Mouse (Mus musculus) CH12.LX (cell line): ENCODE results near the gene Pqlc3. TPM values are rescaled to one million over a fixed set of nuclear protein-coding genes. Genes with fewer than 3 reads are reported as not detected.

Experiments
- DNase-seq: peaks from one replicate; pipeline ENCODE4 v3.0.0-alpha.2; 2013; ENCODE audit errors: extremely low read depth
- H3K27ac ChIP-seq: 2 replicates; pipeline ENCODE4 v1.5.1; 2012; ENCODE audit warnings: low read depth, mild to moderate bottlenecking, control low read depth, moderate library complexity; ENCODE audit not compliant: insufficient read depth
- H3K27me3 ChIP-seq: replicated peaks from 2 replicates; pipeline ENCODE3; 2012; ENCODE audit warnings: inconsistent platforms
- H3K36me3 ChIP-seq, 2 experiments: replicated peaks in 1 of 2; 2 replicates each; pipeline versions ENCODE3 to v1.6.1; 2012; ENCODE audit warnings: inconsistent platforms in 1 of 2, low read length in 1 of 2, mild to moderate bottlenecking in 1 of 2, mixed read lengths in 1 of 2, moderate library complexity in 1 of 2; ENCODE audit not compliant: control insufficient read depth in 1 of 2, insufficient read depth in 1 of 2
- H3K4me1 ChIP-seq, 2 experiments: 2 replicates each; pipeline ENCODE4 v1.6.1; 2012; ENCODE audit warnings: inconsistent platforms in 1 of 2, moderate library complexity in 1 of 2; ENCODE audit not compliant: insufficient read depth in 2 of 2, control insufficient read depth in 1 of 2
- H3K4me2 ChIP-seq: 2 replicates; pipeline ENCODE4 v1.6.1; 2012; ENCODE audit warnings: low read depth, mild to moderate bottlenecking, control low read depth; ENCODE audit not compliant: poor library complexity, insufficient read depth, severe bottlenecking
- H3K4me3 ChIP-seq, 3 experiments: fragments of 150-350 bp in 1 of 3; sonication (generic) in 1 of 3; replicated peaks in 1 of 3; 2 replicates each; pipeline versions ENCODE3 to v1.5.1; 2011 to 2012; ENCODE audit warnings: low read depth in 2 of 3, low read length in 2 of 3, mild to moderate bottlenecking in 2 of 3, moderate library complexity in 2 of 3, control low read depth in 1 of 3, improper control_type of control experiment in 1 of 3, inconsistent platforms in 1 of 3, mixed read lengths in 1 of 3; ENCODE audit not compliant: poor library complexity in 1 of 3
- H3K79me2 ChIP-seq: replicated peaks from 2 replicates; pipeline ENCODE4 v1.6.1; 2012; ENCODE audit warnings: mild to moderate bottlenecking, moderate library complexity; ENCODE audit not compliant: control insufficient read depth, poor library complexity, insufficient read depth, severe bottlenecking; ENCODE audit errors: extremely low read depth
- H3K9ac ChIP-seq: 2 replicates; pipeline ENCODE4 v1.6.1; 2012; ENCODE audit warnings: low read depth, mild to moderate bottlenecking, control low read depth, moderate library complexity; ENCODE audit not compliant: insufficient read depth
- H3K9me3 ChIP-seq: replicated peaks from 2 replicates; pipeline ENCODE3; 2012; ENCODE audit warnings: low read length, inconsistent platforms, mixed read lengths
- BHLHE40 ChIP-seq: IDR thresholded peaks from 2 replicates; pipeline ENCODE4 v1.6.1; 2011; ENCODE audit warnings: mild to moderate bottlenecking, low read depth, low read length, improper control_type of control experiment
- CHD1 ChIP-seq: IDR thresholded peaks from 2 replicates; pipeline ENCODE4 v1.6.1; 2012; ENCODE audit warnings: low read depth, low read length, improper control_type of control experiment, inconsistent platforms
- CHD2 ChIP-seq: IDR thresholded peaks from 2 replicates; pipeline ENCODE4 v1.6.1; 2011; ENCODE audit warnings: low read length, improper control_type of control experiment
- CTCF ChIP-seq, 2 experiments: IDR thresholded peaks in 1 of 2; conservative IDR thresholded peaks in 1 of 2; 2 replicates each; pipeline ENCODE4 v1.5.1; 2011 to 2012; ENCODE audit warnings: low read depth in 2 of 2, low read length in 2 of 2, improper control_type of control experiment in 1 of 2, inconsistent platforms in 1 of 2, mild to moderate bottlenecking in 1 of 2, moderate library complexity in 1 of 2
- E2F4 ChIP-seq: IDR thresholded peaks from 2 replicates; pipeline ENCODE4 v1.6.1; 2011; ENCODE audit warnings: low read depth, low read length, improper control_type of control experiment; ENCODE audit not compliant: insufficient replicate concordance
- ELF1 ChIP-seq: IDR thresholded peaks from 2 replicates; pipeline ENCODE4 v1.6.1; 2014; ENCODE audit warnings: low read depth, mild to moderate bottlenecking, inconsistent platforms, low read length, improper control_type of control experiment
- EP300 ChIP-seq: IDR thresholded peaks from 2 replicates; pipeline ENCODE4 v1.6.1; 2011; ENCODE audit warnings: low read length, improper control_type of control experiment
- ETS1 ChIP-seq: conservative IDR thresholded peaks from 2 replicates; pipeline ENCODE4 v1.6.1; 2012; ENCODE audit warnings: low read depth, mild to moderate bottlenecking, inconsistent platforms, low read length, improper control_type of control experiment, moderate library complexity
- GABPA ChIP-seq: IDR thresholded peaks from 2 replicates; pipeline ENCODE4 v1.6.1; 2012; ENCODE audit warnings: low read depth, low read length, improper control_type of control experiment, inconsistent platforms; ENCODE audit not compliant: insufficient replicate concordance
- HCFC1 ChIP-seq: IDR thresholded peaks from 2 replicates; pipeline ENCODE4 v1.6.1; 2012; ENCODE audit warnings: low read depth, mild to moderate bottlenecking, inconsistent platforms, low read length, improper control_type of control experiment
- IRF4 ChIP-seq: IDR thresholded peaks from 2 replicates; pipeline ENCODE4 v1.6.1; 2014; ENCODE audit warnings: low read depth, mild to moderate bottlenecking, inconsistent platforms, low read length, improper control_type of control experiment
- JUN ChIP-seq: IDR thresholded peaks from 2 replicates; pipeline ENCODE4 v1.6.1; 2011; ENCODE audit warnings: low read depth, mild to moderate bottlenecking, low read length, improper control_type of control experiment, moderate library complexity; ENCODE audit not compliant: insufficient read depth
- JUND ChIP-seq: conservative IDR thresholded peaks from 2 replicates; pipeline ENCODE4 v1.6.1; 2011; ENCODE audit warnings: low read depth, low read length, improper control_type of control experiment
- KAT2A ChIP-seq: IDR thresholded peaks from 2 replicates; pipeline ENCODE4 v1.6.1; 2012; ENCODE audit warnings: low read length, improper control_type of control experiment, inconsistent platforms; ENCODE audit not compliant: insufficient replicate concordance
- MAFK ChIP-seq: IDR thresholded peaks from 2 replicates; pipeline ENCODE4 v1.6.1; 2011; ENCODE audit warnings: low read length, improper control_type of control experiment; ENCODE audit not compliant: insufficient replicate concordance
- MAX ChIP-seq: IDR thresholded peaks from 2 replicates; pipeline ENCODE4 v1.6.1; 2011; ENCODE audit warnings: low read length, improper control_type of control experiment
- MAZ ChIP-seq: IDR thresholded peaks from 2 replicates; pipeline ENCODE4 v1.6.1; 2012; ENCODE audit warnings: low read depth, mild to moderate bottlenecking, inconsistent platforms, low read length, improper control_type of control experiment, moderate library complexity
- MEF2A ChIP-seq: IDR thresholded peaks from 2 replicates; pipeline ENCODE4 v1.6.1; 2014; ENCODE audit warnings: low read depth, mild to moderate bottlenecking, inconsistent platforms, low read length, improper control_type of control experiment, borderline replicate concordance
- MXI1 ChIP-seq: IDR thresholded peaks from 2 replicates; pipeline ENCODE4 v1.6.1; 2011; ENCODE audit warnings: mild to moderate bottlenecking, low read depth, low read length, improper control_type of control experiment
- MYC ChIP-seq: IDR thresholded peaks from 2 replicates; pipeline ENCODE4 v1.6.1; 2011; ENCODE audit warnings: low read depth, mild to moderate bottlenecking, improper control_type of control experiment, low read length
- NELFE ChIP-seq: IDR thresholded peaks from 2 replicates; pipeline ENCODE4 v1.6.1; 2011; ENCODE audit warnings: low read depth, low read length, improper control_type of control experiment
- NRF1 ChIP-seq: IDR thresholded peaks from 2 replicates; pipeline ENCODE4 v1.6.1; 2014; ENCODE audit warnings: low read depth, mild to moderate bottlenecking, inconsistent platforms, low read length, improper control_type of control experiment, moderate library complexity
- PAX5 ChIP-seq: IDR thresholded peaks from 2 replicates; pipeline ENCODE4 v1.6.1; 2012; ENCODE audit warnings: low read length, inconsistent platforms, mixed read lengths
- POLR2A ChIP-seq: IDR thresholded peaks from 2 replicates; pipeline ENCODE4 v1.6.1; 2011; ENCODE audit warnings: low read depth, mild to moderate bottlenecking, improper control_type of control experiment, low read length
- POLR2AphosphoS2 ChIP-seq: IDR thresholded peaks from 2 replicates; pipeline ENCODE4 v1.6.1; 2011; ENCODE audit warnings: low read depth, low read length, improper control_type of control experiment
- RAD21 ChIP-seq: IDR thresholded peaks from 2 replicates; pipeline ENCODE4 v1.6.1; 2011; ENCODE audit warnings: low read depth, mild to moderate bottlenecking, low read length, improper control_type of control experiment, moderate library complexity
- RCOR1 ChIP-seq: conservative IDR thresholded peaks from 2 replicates; pipeline ENCODE4 v1.6.1; 2012; ENCODE audit warnings: low read depth, mild to moderate bottlenecking, inconsistent platforms, low read length, improper control_type of control experiment
- SIN3A ChIP-seq: IDR thresholded peaks from 2 replicates; pipeline ENCODE4 v1.6.1; 2012; ENCODE audit warnings: low read length, improper control_type of control experiment, inconsistent platforms
- SMC3 ChIP-seq: IDR thresholded peaks from 2 replicates; pipeline ENCODE4 v1.6.1; 2011; ENCODE audit warnings: low read depth, low read length, improper control_type of control experiment
- TBP ChIP-seq: conservative IDR thresholded peaks from 2 replicates; pipeline ENCODE4 v1.6.1; 2011; ENCODE audit warnings: low read depth, low read length, improper control_type of control experiment
- TCF12 ChIP-seq: IDR thresholded peaks from 2 replicates; pipeline ENCODE4 v1.6.1; 2014; ENCODE audit warnings: low read depth, mild to moderate bottlenecking, inconsistent platforms, low read length, improper control_type of control experiment
- UBTF ChIP-seq: IDR thresholded peaks from 2 replicates; pipeline ENCODE4 v1.6.1; 2012; ENCODE audit warnings: low read depth, mild to moderate bottlenecking, inconsistent platforms, low read length, improper control_type of control experiment, moderate library complexity
- USF1 ChIP-seq: IDR thresholded peaks from 2 replicates; pipeline ENCODE4 v1.6.1; 2014; ENCODE audit warnings: low read depth, mild to moderate bottlenecking, inconsistent platforms, low read length, improper control_type of control experiment
- USF2 ChIP-seq: conservative IDR thresholded peaks from 2 replicates; pipeline ENCODE4 v1.6.1; 2011; ENCODE audit warnings: low read depth, low read length, improper control_type of control experiment
- ZC3H11A ChIP-seq: IDR thresholded peaks from 2 replicates; pipeline ENCODE4 v1.6.1; 2012; ENCODE audit warnings: low read depth, mild to moderate bottlenecking, inconsistent platforms, low read length, improper control_type of control experiment
- ZKSCAN1 ChIP-seq: IDR thresholded peaks from 2 replicates; pipeline ENCODE4 v1.6.1; 2012; ENCODE audit warnings: low read depth, inconsistent platforms, low read length, improper control_type of control experiment, borderline replicate concordance
- ZMIZ1 ChIP-seq: IDR thresholded peaks from 2 replicates; pipeline ENCODE4 v1.6.1; 2012; ENCODE audit warnings: low read depth, mild to moderate bottlenecking, inconsistent platforms, low read length, improper control_type of control experiment
- ZNF384 ChIP-seq: IDR thresholded peaks from 2 replicates; pipeline ENCODE4 v1.6.1; 2012; ENCODE audit warnings: low read depth, low read length, improper control_type of control experiment, inconsistent platforms
- dilution Hi-C: fragments of 300-500 bp; cut with MboI; formaldehyde crosslinking; loops from 2 replicates; pipeline ENCODE4 v1.14.3; 2020; ENCODE audit warnings: low sequenced_read_pairs; ENCODE audit not compliant: extremely low pct_unique_long_range_greater_than_20kb, extremely low pct_ligation_motif_present
- in situ Hi-C: fragments of 300-500 bp; cut with MboI; formaldehyde crosslinking; loops from 3 replicates; pipeline ENCODE4 v1.14.3; 2019; ENCODE audit warnings: low sequenced_read_pairs, low pct_ligation_motif_present, low pct_unique_long_range_greater_than_20kb, mixed read lengths
- polyA plus RNA-seq: library from polyadenylated mRNA; unstranded; fragments of >175 nt; gene quantifications from 2 replicates; pipeline ENCODE4 v1.2.1, GENCODE M21; 2012; ENCODE audit warnings: low read depth; ENCODE audit not compliant: insufficient read length
- total RNA-seq, 2 experiments: library from RNA; depleted of rRNA; stranded (reverse); fragments of 300-350 nt in 1 of 2; fragments of >200 nt in 1 of 2; gene quantifications; 2 replicates each; pipeline ENCODE4 v1.2.3; 2012 to 2014

The Pqlc3 gene
- 6.4 and 8.9 TPM in 2 replicates for total RNA-seq (2012; rRNA removed)
- total RNA-seq (2014; rRNA removed), result 23.2 and 31.1 TPM in 2 replicates
- polyA plus RNA-seq, result 12.2 and 17.0 TPM in 2 replicates

DNA sequence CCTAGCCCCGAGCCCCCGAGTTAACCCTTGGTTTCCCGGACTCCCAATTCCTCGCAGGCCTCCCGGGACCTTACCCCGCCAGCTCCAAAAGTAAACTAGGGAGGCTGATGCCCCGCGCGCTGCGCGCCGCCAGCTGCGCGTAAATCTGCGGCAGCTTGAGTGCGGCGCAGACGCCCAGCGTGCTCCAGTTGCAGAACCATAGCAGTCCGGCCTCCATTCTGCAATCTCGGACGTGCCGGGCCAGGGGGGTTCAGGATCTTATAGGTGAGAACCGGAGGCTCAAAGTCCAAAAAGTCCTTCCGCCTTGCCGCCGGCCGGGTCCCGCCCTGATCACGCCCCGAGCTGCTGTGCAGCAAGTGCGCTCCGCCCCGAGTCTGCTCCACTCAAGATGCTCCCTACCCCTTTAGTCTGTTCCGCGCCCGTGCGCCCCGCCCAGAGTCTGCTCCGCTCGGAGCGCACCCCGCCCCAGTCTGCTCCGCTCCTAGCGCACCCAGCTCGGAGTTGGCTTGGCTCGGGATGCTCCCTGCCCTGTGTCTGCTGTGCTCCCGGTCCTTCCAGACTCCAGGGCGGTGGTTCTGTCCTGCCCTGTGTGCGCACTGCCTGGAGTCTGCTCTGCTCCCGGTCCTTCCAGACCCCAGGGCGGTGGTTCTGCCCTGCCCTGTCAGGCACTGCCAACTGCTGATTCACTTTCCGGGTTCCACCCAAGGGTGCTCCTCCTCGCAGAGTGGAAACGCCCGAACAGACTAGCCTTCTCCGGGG lies at the start of gene Pqlc3:
Gene Pqlc3, minus strand, starts transcription at position 670 of the 759 bp plus-strand sequence.
- peak; percentile 86 for DNase-seq
- H3K4me3 ChIP-seq, result peak within 1 kb of the TSS; percentile 72 to 79 (median 75)
- dilution Hi-C loops, result no loop called here
- in situ Hi-C loops, result no loop called here
- H3K9me3 ChIP-seq, result no peaks in the 10 kb centered on the region
- TF ChIP-seq E2F4, result no peak
- TF ChIP-seq MXI1, result no peak; the same call in 1 of the 2 replicates
- no peak for TF ChIP-seq EP300
- TF ChIP-seq BHLHE40, result peak; percentile 34; the same call in 1 of the 2 replicates
- TF ChIP-seq SMC3, result no peak
- TF ChIP-seq RAD21, result no peak
- TF ChIP-seq MAX, result no peak
- no peak for TF ChIP-seq CTCF (conservative IDR thresholded peaks at IDR 0.05 in 1 of 2, IDR thresholded peaks at IDR 0.05 in 1 of 2; ENCODE audit: low read depth in 2 of 2, low read length in 2 of 2)
- TF ChIP-seq IRF4, result 0 out of 2 replicates have a peak, but pooled peaks have one; percentile 5
- TF ChIP-seq ZNF384, result no peak
- TF ChIP-seq JUN, result no peak
- TF ChIP-seq ELF1, result peak; percentile 78
- TF ChIP-seq NELFE, result peak; percentile 62; the same call in 1 of the 2 replicates
- no peak for TF ChIP-seq PAX5
- no peak for TF ChIP-seq KAT2A
- peak; percentile 67; the same call in 1 of the 2 replicates for TF ChIP-seq SIN3A
- TF ChIP-seq MYC, result no peak
- no peak for TF ChIP-seq GABPA
- TF ChIP-seq HCFC1, result no peak
- no peak for TF ChIP-seq ZC3H11A
- TF ChIP-seq CHD1, result no peak; the same call in 1 of the 2 replicates
- no peak for TF ChIP-seq ETS1
- peak; percentile 22; the same call in 1 of the 2 replicates for TF ChIP-seq ZMIZ1
- no peak for TF ChIP-seq TBP
- no peak for TF ChIP-seq MEF2A
- TF ChIP-seq CHD2, result no peak
- no peak for TF ChIP-seq USF2
- TF ChIP-seq TCF12, result peak; percentile 50; the same call in 1 of the 2 replicates
- no peak for TF ChIP-seq USF1
- TF ChIP-seq MAZ, result peak; percentile 63
- TF ChIP-seq UBTF, result no peak
- TF ChIP-seq RCOR1, result no peak
- no peak for TF ChIP-seq JUND
- no peak for TF ChIP-seq POLR2AphosphoS2
- TF ChIP-seq NRF1, result peak; percentile 58
- no peak for TF ChIP-seq MAFK
- TF ChIP-seq ZKSCAN1, result no peak
- TF ChIP-seq POLR2A, result peak; percentile 67
- TF ChIP-seq, all 38 proteins: peak for 10
- Histone ChIP-seq H3K4me1 (peaks cover 23 to 56% of the 10 kb centered on the region in 2 experiments), H3K36me3 (peaks cover 10 to 22% of the 10 kb centered on the region in 2 experiments), H3K4me2 (peak within 1 kb of the TSS; percentile 66), H3K9ac (peak within 1 kb of the TSS; percentile 72), H3K27me3 (no peaks in the 10 kb centered on the region), H3K27ac (peak within 1 kb of the TSS; percentile 73), H3K79me2 (no peaks in the 10 kb centered on the region)
